Mouse (Mus musculus): Measurements from ENCODE around the gene Tmem129. TPM values are rescaled to one million over a fixed set of nuclear protein-coding genes. Genes with fewer than 3 reads are reported as not detected.

Tmem129 gene
- polyA plus RNA-seq, 1 experiment from 2014 or later: 35.7 TPM

DNA sequence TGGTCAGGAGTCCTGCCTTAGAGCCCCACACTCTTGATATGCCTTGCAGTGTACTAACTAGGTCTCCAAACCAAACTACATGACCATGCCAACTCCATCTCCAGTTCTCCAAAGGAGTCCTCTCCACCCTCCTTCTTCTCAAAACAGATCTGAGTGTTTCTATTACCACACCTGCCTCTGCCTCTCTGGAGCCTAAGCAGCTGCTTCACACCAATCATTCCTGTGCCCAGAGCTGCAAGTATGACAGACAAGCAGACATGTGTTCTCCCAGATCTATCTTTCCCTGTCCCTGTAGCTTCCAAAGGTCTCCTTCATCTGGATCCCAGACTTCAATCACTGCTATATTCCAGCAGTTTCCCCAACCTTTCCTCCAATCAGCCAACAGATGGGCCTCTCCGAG is 1.5 kb downstream of the Tmem129 start:
- peaks cover 21% of the 10 kb centered on the region for H3K4me1 ChIP-seq (replicated peaks; ENCODE audit: control insufficient read depth, insufficient read depth, low read length)
- peak overlapping the region; percentile 74; the same call in 1 of the 2 replicates for H3K27ac ChIP-seq (ENCODE audit: low read depth, low read length)
- H3K4me2 ChIP-seq: peak overlapping the region; percentile 92
- peak overlapping the region; percentile 87 for H3K4me3 ChIP-seq (ENCODE audit: low read depth, low read length)
- H3K9ac ChIP-seq (ENCODE audit: low read depth, low read length): peak overlapping the region; percentile 89
- 17% methylated on average over 1 of the region's 1 CpGs for WGBS
- H3K36me3 ChIP-seq (ENCODE audit: control insufficient read depth, insufficient read depth, low read length): peaks cover 19% of the 10 kb centered on the region
- no peaks in the 10 kb centered on the region for H3K9me3 ChIP-seq (ENCODE audit: control insufficient read depth, low read length)
- ATAC-seq (replicated peaks; ENCODE audit: low FRiP score) (no peak), DNase-seq (ENCODE audit: low spot score) (no peak)
- H3K27me3 ChIP-seq (replicated peaks; ENCODE audit: control insufficient read depth, insufficient read depth, low read length): no peaks in the 10 kb centered on the region

DNA sequence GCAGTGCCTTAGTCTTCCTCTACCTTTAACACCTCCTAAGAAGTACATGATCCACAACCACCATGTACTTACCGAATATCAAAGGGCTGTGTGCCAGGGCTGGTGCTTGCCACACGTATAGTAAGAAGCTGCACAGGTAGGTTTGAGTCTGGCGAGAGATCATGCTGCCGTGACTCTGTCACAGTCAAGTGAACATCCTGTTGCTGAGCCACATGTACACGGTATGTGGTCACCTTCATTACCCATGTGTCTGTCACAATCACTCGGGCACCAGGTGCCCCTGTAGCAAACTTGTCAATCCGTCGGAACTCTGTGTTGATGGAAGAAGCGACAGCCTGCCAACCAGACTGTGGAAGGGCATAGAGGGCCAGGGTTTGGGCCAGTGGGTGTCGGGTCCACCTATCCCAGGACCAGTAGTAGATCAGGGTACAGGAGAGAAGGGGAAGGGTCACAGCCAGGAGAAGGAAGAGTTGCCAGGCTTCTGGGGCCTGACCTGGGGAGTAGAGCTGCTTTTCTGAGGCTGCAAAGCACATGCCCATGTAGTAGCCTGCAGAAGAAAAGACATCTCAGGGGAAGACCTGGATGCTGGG is 2.9 kb downstream of the Tmem129 start:
- H3K4me1 ChIP-seq (replicated peaks; ENCODE audit: control insufficient read depth, insufficient read depth, low read length): peaks cover 29% of the 10 kb centered on the region
- no peaks in the 10 kb centered on the region for H3K27me3 ChIP-seq (replicated peaks; ENCODE audit: control insufficient read depth, insufficient read depth, low read length)
- H3K36me3 ChIP-seq (ENCODE audit: control insufficient read depth, insufficient read depth, low read length): peaks cover 15% of the 10 kb centered on the region
- H3K4me3 ChIP-seq (ENCODE audit: low read depth, low read length): no peak overlapping the region
- H3K9me3 ChIP-seq (ENCODE audit: control insufficient read depth, low read length): no peaks in the 10 kb centered on the region
- H3K27ac ChIP-seq (ENCODE audit: low read depth, low read length): no peak overlapping the region
- WGBS: 91% methylated on average over 10 of the region's 10 CpGs
- peak overlapping the region; percentile 31 for H3K9ac ChIP-seq (ENCODE audit: low read depth, low read length)
- ATAC-seq (replicated peaks; ENCODE audit: low FRiP score) (no peak), DNase-seq (ENCODE audit: low spot score) (no peak)
- no peak overlapping the region for H3K4me2 ChIP-seq

DNA sequence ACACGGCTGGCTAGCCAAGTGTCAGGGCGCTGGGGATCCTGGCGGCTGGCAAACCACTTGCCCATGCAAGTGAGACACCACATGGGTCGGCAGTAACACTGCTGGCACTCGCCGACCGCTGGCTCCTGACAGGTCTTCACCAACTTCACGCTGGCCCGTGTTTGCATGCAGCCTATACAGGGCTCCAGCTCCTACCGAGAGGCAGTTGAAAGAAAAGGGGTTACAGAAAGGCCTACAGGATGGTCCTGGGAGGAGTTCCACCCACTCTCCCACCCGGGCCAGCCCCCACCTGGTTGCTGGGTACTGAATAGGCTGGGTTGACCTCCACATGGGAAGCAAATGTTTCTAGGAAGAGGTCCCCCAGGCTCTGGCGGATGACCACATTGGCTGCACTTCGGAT is 3.8 kb downstream of the Tmem129 start:
- H3K4me3 ChIP-seq (ENCODE audit: low read depth, low read length): no peak overlapping the region
- H3K9me3 ChIP-seq (ENCODE audit: control insufficient read depth, low read length): no peaks in the 10 kb centered on the region
- 0 out of 2 replicates have a peak overlapping the region, but pooled peaks have one; percentile 4 for H3K9ac ChIP-seq (ENCODE audit: low read depth, low read length)
- H3K4me1 ChIP-seq (replicated peaks; ENCODE audit: control insufficient read depth, insufficient read depth, low read length): peaks cover 32% of the 10 kb centered on the region
- DNase-seq (ENCODE audit: low spot score) (no peak), ATAC-seq (replicated peaks; ENCODE audit: low FRiP score) (no peak)
- no peak overlapping the region for H3K27ac ChIP-seq (ENCODE audit: low read depth, low read length)
- H3K27me3 ChIP-seq (replicated peaks; ENCODE audit: control insufficient read depth, insufficient read depth, low read length): no peaks in the 10 kb centered on the region
- peaks cover 20% of the 10 kb centered on the region for H3K36me3 ChIP-seq (ENCODE audit: control insufficient read depth, insufficient read depth, low read length)
- WGBS: 96% methylated on average over 13 of the region's 13 CpGs
- H3K4me2 ChIP-seq: no peak overlapping the region

DNA sequence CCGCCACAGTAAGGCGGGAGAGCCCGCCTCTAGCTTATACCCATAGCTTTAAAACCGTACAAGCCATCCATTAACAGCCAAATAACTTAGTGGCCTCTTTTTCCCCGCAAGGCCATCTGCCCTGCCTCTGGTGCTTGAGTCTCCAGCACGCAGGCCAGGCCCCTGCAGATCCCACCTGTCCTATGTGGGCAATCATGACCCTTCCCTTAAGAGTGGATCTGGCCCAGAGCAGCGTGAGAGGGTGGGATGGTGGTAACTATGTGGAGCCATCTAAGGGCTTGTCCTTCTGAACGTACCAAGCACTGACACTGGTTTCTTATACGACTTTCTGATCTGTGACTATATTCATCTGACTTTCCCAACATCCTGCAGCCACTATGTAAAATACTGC is 5.4 kb downstream of the Tmem129 start:
- 6% methylated on average over 9 of the region's 9 CpGs for WGBS
- Histone ChIP-seq H3K27ac (ENCODE audit: low read depth, low read length) (peak overlapping the region; percentile 57), H3K4me3 (ENCODE audit: low read depth, low read length) (peak overlapping the region; percentile 87), H3K4me1 (replicated peaks; ENCODE audit: control insufficient read depth, insufficient read depth, low read length) (peaks cover 35% of the 10 kb centered on the region), H3K27me3 (replicated peaks; ENCODE audit: control insufficient read depth, insufficient read depth, low read length) (no peaks in the 10 kb centered on the region), H3K4me2 (peak overlapping the region; percentile 96), H3K36me3 (ENCODE audit: control insufficient read depth, insufficient read depth, low read length) (peaks cover 33% of the 10 kb centered on the region), H3K9me3 (ENCODE audit: control insufficient read depth, low read length) (no peaks in the 10 kb centered on the region), H3K9ac (ENCODE audit: low read depth, low read length) (peak overlapping the region; percentile 64)
- ATAC-seq (replicated peaks; ENCODE audit: low FRiP score): peak; percentile 18
- DNase-seq (ENCODE audit: low spot score): no peak

DNA sequence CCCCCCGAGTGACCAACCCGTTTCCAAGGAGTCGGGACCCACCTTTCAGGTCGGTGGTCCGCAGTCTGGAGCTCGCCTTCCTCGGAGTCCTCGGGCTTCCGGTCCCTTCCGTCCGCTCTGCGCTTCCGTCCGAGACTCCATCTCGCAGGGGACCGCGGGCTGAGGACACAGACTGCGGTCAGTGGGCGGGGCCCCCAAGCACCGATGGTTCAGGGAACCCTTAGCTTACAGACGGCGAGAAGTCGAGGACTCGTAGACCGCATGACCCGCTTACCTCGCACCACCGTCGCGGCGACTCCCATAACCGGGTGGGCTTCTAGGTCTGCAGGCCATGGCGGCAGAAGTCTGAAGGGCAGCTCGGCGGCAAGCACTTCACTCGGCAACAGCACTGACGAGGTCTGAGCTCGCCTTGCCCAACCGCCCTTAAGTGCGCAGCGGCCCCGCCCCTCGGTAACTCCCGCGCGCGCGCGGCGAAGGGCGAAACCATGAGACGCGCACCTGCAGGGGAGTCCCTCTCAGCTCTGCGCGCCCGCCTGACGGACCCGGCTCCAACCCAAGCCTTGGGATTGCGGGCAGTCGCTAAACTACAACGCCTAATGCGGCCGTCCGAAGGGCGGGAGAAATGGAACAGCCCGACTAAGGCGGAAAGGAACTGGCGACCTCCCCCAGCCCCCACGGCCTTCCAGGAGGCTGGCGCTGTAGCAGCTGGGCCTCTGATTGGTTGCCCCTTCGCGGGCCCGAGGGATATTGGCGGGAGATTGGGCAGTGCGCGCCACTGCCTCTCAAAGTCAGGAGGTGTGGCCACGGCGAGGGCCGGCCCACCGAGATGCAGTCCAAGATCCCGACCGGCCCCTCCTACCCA is 6.1 kb downstream of the Tmem129 start, which contains the start of gene Slbp:
Gene Slbp, minus strand, starts transcription at position 654 of the 862 bp plus-strand sequence.
- H3K4me2 ChIP-seq: peak within 1 kb of the TSS; percentile 96
- peak within 1 kb of the TSS; percentile 95 for H3K27ac ChIP-seq (ENCODE audit: low read depth, low read length)
- H3K36me3 ChIP-seq (ENCODE audit: control insufficient read depth, insufficient read depth, low read length): peaks cover 38% of the 10 kb centered on the region
- under 1% methylated on average over 82 of the region's 82 CpGs for WGBS
- ATAC-seq (replicated peaks; ENCODE audit: low FRiP score): peak; percentile 93
- peaks cover 35% of the 10 kb centered on the region for H3K4me1 ChIP-seq (replicated peaks; ENCODE audit: control insufficient read depth, insufficient read depth, low read length)
- H3K9me3 ChIP-seq (ENCODE audit: control insufficient read depth, low read length): no peaks in the 10 kb centered on the region
- peak within 1 kb of the TSS; percentile 87 for H3K4me3 ChIP-seq (ENCODE audit: low read depth, low read length)
- H3K9ac ChIP-seq (ENCODE audit: low read depth, low read length): peak within 1 kb of the TSS; percentile 93
- H3K27me3 ChIP-seq (replicated peaks; ENCODE audit: control insufficient read depth, insufficient read depth, low read length): no peaks in the 10 kb centered on the region
- peak; percentile 99 for DNase-seq (ENCODE audit: low spot score)

DNA sequence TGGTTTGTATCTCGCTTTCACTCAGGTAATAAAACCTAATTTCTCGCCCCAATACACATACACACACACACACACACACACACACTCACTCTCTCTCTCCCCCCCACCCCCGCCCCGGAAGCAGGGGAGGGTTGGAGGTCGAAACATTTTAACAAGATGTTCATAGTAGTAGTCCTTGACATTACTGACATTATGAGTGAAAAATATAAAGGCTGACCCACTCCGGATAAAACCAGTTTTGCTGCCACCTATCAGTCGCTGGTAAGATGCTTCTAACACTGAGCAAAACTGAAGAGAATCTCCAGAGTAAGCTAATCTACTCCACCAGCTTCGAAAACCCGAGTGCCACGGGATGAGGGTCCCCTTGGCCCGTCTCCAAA is 6.7 kb downstream of the Tmem129 start:
- Histone ChIP-seq H3K27me3 (replicated peaks; ENCODE audit: control insufficient read depth, insufficient read depth, low read length) (no peaks in the 10 kb centered on the region), H3K4me2 (peak overlapping the region; percentile 96), H3K36me3 (ENCODE audit: control insufficient read depth, insufficient read depth, low read length) (peaks cover 45% of the 10 kb centered on the region), H3K9ac (ENCODE audit: low read depth, low read length) (peak overlapping the region; percentile 93), H3K9me3 (ENCODE audit: control insufficient read depth, low read length) (no peaks in the 10 kb centered on the region), H3K27ac (ENCODE audit: low read depth, low read length) (peak overlapping the region; percentile 95), H3K4me1 (replicated peaks; ENCODE audit: control insufficient read depth, insufficient read depth, low read length) (peaks cover 30% of the 10 kb centered on the region), H3K4me3 (ENCODE audit: low read depth, low read length) (peak overlapping the region; percentile 87)
- 0% methylated on average over 11 of the region's 11 CpGs for WGBS
- no peak for ATAC-seq (replicated peaks; ENCODE audit: low FRiP score)
- DNase-seq (ENCODE audit: low spot score): no peak

DNA sequence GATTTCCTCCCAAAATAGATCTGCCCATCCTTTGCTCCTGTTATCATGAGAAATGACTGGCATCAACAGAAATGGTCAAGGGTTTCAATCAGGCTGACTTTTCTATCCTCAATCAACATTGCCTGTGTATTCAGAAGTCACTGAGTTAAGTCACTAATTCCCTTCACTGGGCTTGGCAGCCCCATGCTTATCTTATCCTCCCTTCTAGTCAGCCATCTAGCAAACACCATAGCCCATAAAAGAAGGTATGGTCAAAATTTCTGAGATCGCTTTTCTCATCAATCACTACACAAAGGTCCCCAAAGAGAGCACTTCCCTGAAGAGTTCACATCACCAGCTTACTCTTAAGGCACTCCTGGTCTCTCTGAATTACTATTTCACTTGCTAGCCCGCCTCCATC is 7.2 kb downstream of the Tmem129 start:
- no peak for ATAC-seq (replicated peaks; ENCODE audit: low FRiP score)
- no peak for DNase-seq (ENCODE audit: low spot score)
- H3K27ac ChIP-seq (ENCODE audit: low read depth, low read length): peak overlapping the region; percentile 95
- H3K9me3 ChIP-seq (ENCODE audit: control insufficient read depth, low read length): no peaks in the 10 kb centered on the region
- 16% methylated on average over 2 of the region's 2 CpGs for WGBS
- peaks cover 25% of the 10 kb centered on the region for H3K4me1 ChIP-seq (replicated peaks; ENCODE audit: control insufficient read depth, insufficient read depth, low read length)
- peak overlapping the region; percentile 87 for H3K4me3 ChIP-seq (ENCODE audit: low read depth, low read length)
- H3K9ac ChIP-seq (ENCODE audit: low read depth, low read length): peak overlapping the region; percentile 93
- no peaks in the 10 kb centered on the region for H3K27me3 ChIP-seq (replicated peaks; ENCODE audit: control insufficient read depth, insufficient read depth, low read length)
- peaks cover 50% of the 10 kb centered on the region for H3K36me3 ChIP-seq (ENCODE audit: control insufficient read depth, insufficient read depth, low read length)
- peak overlapping the region; percentile 96 for H3K4me2 ChIP-seq

DNA sequence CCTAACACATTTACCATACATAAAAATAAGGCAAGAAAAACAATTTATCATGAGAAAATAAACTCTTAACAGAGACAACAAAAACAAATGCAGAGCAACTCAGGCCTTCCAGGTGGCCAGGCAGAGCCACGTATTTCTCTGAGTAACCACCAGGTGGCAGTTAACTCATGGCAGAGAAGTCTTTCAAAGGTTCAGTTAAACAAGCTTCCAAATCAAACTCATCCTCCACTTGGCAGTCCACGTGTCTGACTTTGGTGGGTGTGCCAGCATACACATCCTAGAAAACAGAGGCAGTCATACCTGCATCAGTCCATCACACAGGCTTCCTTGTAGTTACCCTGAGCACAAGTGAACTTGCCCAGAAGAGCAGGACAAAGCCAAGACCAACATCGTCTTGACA is 17.6 kb downstream of the Tmem129 start:
- Histone ChIP-seq H3K9ac (ENCODE audit: low read depth, low read length) (no peak overlapping the region), H3K27ac (ENCODE audit: low read depth, low read length) (no peak overlapping the region)

More for the DNA sequence above, 17.6 kb downstream of the Tmem129 start:
- H3K36me3 ChIP-seq (ENCODE audit: control insufficient read depth, insufficient read depth, low read length): peaks cover 50% of the 10 kb centered on the region
- 0 out of 2 replicates have a peak, but pooled peaks have one; percentile 33 for ATAC-seq (replicated peaks; ENCODE audit: low FRiP score)
- H3K9me3 ChIP-seq (ENCODE audit: control insufficient read depth, low read length): no peaks in the 10 kb centered on the region
- no peak for DNase-seq (ENCODE audit: low spot score)
- H3K4me2 ChIP-seq: no peak overlapping the region
- no peaks in the 10 kb centered on the region for H3K27me3 ChIP-seq (replicated peaks; ENCODE audit: control insufficient read depth, insufficient read depth, low read length)
- H3K4me3 ChIP-seq (ENCODE audit: low read depth, low read length): no peak overlapping the region
- 45% methylated on average over 3 of the region's 3 CpGs for WGBS
- H3K4me1 ChIP-seq (replicated peaks; ENCODE audit: control insufficient read depth, insufficient read depth, low read length): no peaks in the 10 kb centered on the region
